Mouse (Mus musculus): ENCODE results near the gene Ccdc80. TPM values are rescaled to one million over a fixed set of nuclear protein-coding genes. Genes with fewer than 3 reads are reported as not detected.
A peak's percentile ranks its signal among the peaks of the same experiment; 100 is the strongest.

The Ccdc80 gene
- polyA plus RNA-seq, 1 experiment from 2014 or later, result 23.3 TPM

DNA sequence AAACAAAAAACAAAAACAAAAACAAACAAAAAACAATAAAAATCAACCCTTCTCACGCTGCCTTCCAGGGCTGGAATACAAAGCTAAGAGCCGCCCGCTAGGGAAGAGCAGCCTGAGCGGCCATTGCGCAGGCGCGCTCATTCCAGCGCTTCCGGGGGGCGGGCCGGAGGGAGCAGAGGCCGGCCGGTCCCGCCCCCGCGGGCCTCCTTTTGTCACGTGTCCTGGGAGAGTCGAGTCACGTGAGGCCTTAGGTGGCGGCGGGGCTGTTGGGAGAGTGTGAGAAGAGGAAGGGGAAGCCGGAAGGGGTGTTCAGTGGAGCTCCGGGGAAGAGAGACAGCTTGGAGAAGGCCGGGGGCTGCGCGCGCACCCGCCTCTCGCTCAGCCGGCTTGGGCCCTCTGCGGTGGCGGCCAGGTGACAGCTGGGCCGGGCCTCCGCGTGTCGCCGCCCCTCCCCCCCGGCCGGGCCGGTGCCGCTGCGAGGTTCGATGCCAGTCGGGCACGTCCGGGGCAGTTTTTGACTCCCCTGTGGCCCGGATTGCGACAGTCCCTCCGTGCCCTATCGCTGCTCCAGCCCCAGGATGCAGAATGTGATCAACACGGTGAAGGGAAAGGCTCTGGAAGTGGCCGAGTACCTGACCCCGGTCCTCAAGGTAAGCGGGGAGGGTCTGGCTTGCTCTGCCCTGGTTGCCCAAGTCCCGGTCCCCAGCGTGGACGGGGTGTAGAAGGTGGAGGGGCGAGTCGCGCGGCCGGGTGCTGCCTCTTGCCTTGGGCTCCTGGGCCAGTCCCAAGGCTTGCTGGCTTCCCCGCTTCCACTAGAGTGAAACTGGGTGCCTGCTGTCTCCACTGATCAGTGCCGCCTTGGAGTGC, 65.6 kb downstream of the Ccdc80 start, which contains the start of the genes Slc35a5 and Atg3:
Slc35a5 (minus strand) TSS at position 185 of the 867 bp plus-strand sequence.
Atg3 (plus strand) TSS at position 264 of the 867 bp plus-strand sequence.
- H3K27ac ChIP-seq (replicated peaks), result peak within 1 kb of the TSS; percentile 93
- WGBS, result under 1% methylated on average over 64 of the region's 64 CpGs
- H3K36me3 ChIP-seq, result peaks cover 14% of the 10 kb centered on the region; the same call in 1 of the 2 replicates
- ATAC-seq (ENCODE audit: low FRiP score), result peak; percentile 98
- H3K4me3 ChIP-seq (replicated peaks), result peak within 1 kb of the TSS; percentile 81
- H3K9me3 ChIP-seq (replicated peaks), result no peaks in the 10 kb centered on the region
- peak within 1 kb of the TSS; percentile 82 for H3K4me2 ChIP-seq
- peaks cover 29% of the 10 kb centered on the region for H3K4me1 ChIP-seq
- H3K9ac ChIP-seq (replicated peaks), result peak within 1 kb of the TSS; percentile 79
- H3K27me3 ChIP-seq (replicated peaks), result no peaks in the 10 kb centered on the region

DNA sequence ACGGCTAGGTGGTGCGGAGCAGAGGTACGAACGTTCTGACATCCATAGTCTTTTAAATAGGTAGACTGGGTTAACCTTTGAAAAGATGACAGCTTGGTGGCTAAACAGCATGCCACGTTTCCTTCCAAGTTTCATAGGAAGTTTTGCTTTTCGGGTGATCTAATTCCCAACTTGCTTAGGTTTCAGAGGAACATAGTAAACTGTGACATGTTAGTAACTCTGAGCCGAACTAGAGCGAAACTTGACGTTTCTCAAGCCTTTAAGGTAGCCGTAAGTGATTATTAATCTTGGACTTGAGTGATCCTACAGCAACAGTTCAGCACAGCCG, 66.2 kb downstream of the Ccdc80 start:
- no peak for ATAC-seq (ENCODE audit: low FRiP score)
- Histone ChIP-seq H3K4me3 (replicated peaks) (peak overlapping the region; percentile 81), H3K4me2 (peak overlapping the region; percentile 82), H3K9ac (replicated peaks) (peak overlapping the region; percentile 79), H3K36me3 (peaks cover 14% of the 10 kb centered on the region; the same call in 1 of the 2 replicates), H3K9me3 (replicated peaks) (no peaks in the 10 kb centered on the region), H3K27ac (replicated peaks) (peak overlapping the region; percentile 93), H3K27me3 (replicated peaks) (no peaks in the 10 kb centered on the region), H3K4me1 (peaks cover 29% of the 10 kb centered on the region)
- 8% methylated on average over 11 of the region's 11 CpGs for WGBS

Other genes starting within 250 kb of the Ccdc80 start
- not detected in 2 replicates for gene Cd200r2, start 226.3 kb upstream of the Ccdc80 start, polyA plus RNA-seq (2015; fragmentation: Nextera tagmentation; extraction: Ambion mirVana)
- gene Cd200r3, start 149.7 kb upstream of the Ccdc80 start, polyA plus RNA-seq (2015; fragmentation: Nextera tagmentation; extraction: Ambion mirVana), result 0.17 TPM in 2 replicates
- 33.4 and 35.1 TPM in 2 replicates for gene Slc35a5, start 65.3 kb downstream of the Ccdc80 start, polyA plus RNA-seq (2015; fragmentation: Nextera tagmentation; extraction: Ambion mirVana)
- gene Atg3, start 65.4 kb downstream of the Ccdc80 start, polyA plus RNA-seq (2015; fragmentation: Nextera tagmentation; extraction: Ambion mirVana), result 54.5 and 60.5 TPM in 2 replicates
- 0.08 and 0.63 TPM in 2 replicates for gene Btla, start 130.9 kb downstream of the Ccdc80 start, polyA plus RNA-seq (2015; fragmentation: Nextera tagmentation; extraction: Ambion mirVana)

Measured in neural tube, embryonic 15.5 days (tissue).